Mouse (Mus musculus): ENCODE results near the gene Slc16a1. TPM values are rescaled to one million over a fixed set of nuclear protein-coding genes. Genes with fewer than 3 reads are reported as not detected.
A peak's percentile ranks its signal among the peaks of the same experiment; 100 is the strongest.

The Slc16a1 gene
- total and polyA plus RNA-seq, 2 experiments from 2014 or later: 104 to 213 TPM

GRCm38 (mm10) chr3:104654921-104655320 lies 16.5 kb downstream of the Slc16a1 start:
- DNase-seq (ENCODE audit: low spot score) (no peak), ATAC-seq (ENCODE audit: insufficient read depth, low read depth) (no peak)
- Histone ChIP-seq H3K9me3 (replicated peaks; ENCODE audit: control insufficient read depth, low read length) (no peaks in the 10 kb centered on the region), H3K4me3 (ENCODE audit: low read depth, low read length) (no peak overlapping the region), H3K27me3 (ENCODE audit: control insufficient read depth, insufficient read depth, low read length) (no peaks in the 10 kb centered on the region), H3K27ac (ENCODE audit: low read depth) (peak overlapping the region; percentile 51; the same call in 1 of the 2 replicates), H3K4me2 (ENCODE audit: low read depth, low read length) (no peak overlapping the region), H3K9ac (replicated peaks; ENCODE audit: low read depth, low read length) (no peak overlapping the region), H3K4me1 (ENCODE audit: control insufficient read depth, insufficient read depth) (peaks cover 22% of the 10 kb centered on the region), H3K36me3 (replicated peaks; ENCODE audit: control insufficient read depth, insufficient read depth, low read length) (peaks cover 69% of the 10 kb centered on the region)
- TF ChIP-seq EP300 (IDR thresholded peaks at IDR 0.05; ENCODE audit: low read depth) (no peak), CTCF (IDR thresholded peaks at IDR 0.05; ENCODE audit: low read depth) (no peak)
- 43% methylated on average over 4 of the region's 4 CpGs for WGBS

GRCm38 (mm10) chr3:104658706-104659105 lies 20.2 kb downstream of the Slc16a1 start:
- WGBS: 42% methylated on average over 2 of the region's 2 CpGs
- peaks cover 44% of the 10 kb centered on the region for H3K36me3 ChIP-seq (replicated peaks; ENCODE audit: control insufficient read depth, insufficient read depth, low read length)
- H3K9ac ChIP-seq (replicated peaks; ENCODE audit: low read depth, low read length): no peak overlapping the region
- H3K4me3 ChIP-seq (ENCODE audit: low read depth, low read length): no peak overlapping the region
- no peak for TF ChIP-seq CTCF (IDR thresholded peaks at IDR 0.05; ENCODE audit: low read depth)
- no peak for TF ChIP-seq EP300 (IDR thresholded peaks at IDR 0.05; ENCODE audit: low read depth)
- H3K4me1 ChIP-seq (ENCODE audit: control insufficient read depth, insufficient read depth): peaks cover 35% of the 10 kb centered on the region
- DNase-seq (ENCODE audit: low spot score) (no peak), ATAC-seq (ENCODE audit: insufficient read depth, low read depth) (no peak)
- H3K4me2 ChIP-seq (ENCODE audit: low read depth, low read length): no peak overlapping the region
- H3K27ac ChIP-seq (ENCODE audit: low read depth): no peak overlapping the region; the same call in 1 of the 2 replicates
- H3K27me3 ChIP-seq (ENCODE audit: control insufficient read depth, insufficient read depth, low read length): no peaks in the 10 kb centered on the region
- no peaks in the 10 kb centered on the region for H3K9me3 ChIP-seq (replicated peaks; ENCODE audit: control insufficient read depth, low read length)

- Histone ChIP-seq H3K9ac (replicated peaks; ENCODE audit: low read depth, low read length) (no peak overlapping the region), H3K27ac (ENCODE audit: low read depth) (no peak overlapping the region), H3K36me3 (replicated peaks; ENCODE audit: control insufficient read depth, insufficient read depth, low read length) (peaks cover 34% of the 10 kb centered on the region), H3K27me3 (ENCODE audit: control insufficient read depth, insufficient read depth, low read length) (no peaks in the 10 kb centered on the region), H3K9me3 (replicated peaks; ENCODE audit: control insufficient read depth, low read length) (no peaks in the 10 kb centered on the region), H3K4me2 (ENCODE audit: low read depth, low read length) (no peak overlapping the region), H3K4me3 (ENCODE audit: low read depth, low read length) (no peak overlapping the region), H3K4me1 (ENCODE audit: control insufficient read depth, insufficient read depth) (peaks cover 25% of the 10 kb centered on the region)
- TF ChIP-seq EP300 (IDR thresholded peaks at IDR 0.05; ENCODE audit: low read depth): no peak
- no peak for TF ChIP-seq CTCF (IDR thresholded peaks at IDR 0.05; ENCODE audit: low read depth)
- DNase-seq (ENCODE audit: low spot score) (no peak), ATAC-seq (ENCODE audit: insufficient read depth, low read depth) (no peak)
- WGBS: 71% methylated on average over 4 of the region's 4 CpGs
Measured at GRCm38 (mm10) chr3:104659758-104660157, 21.3 kb downstream of the Slc16a1 start.

- TF ChIP-seq EP300 (IDR thresholded peaks at IDR 0.05; ENCODE audit: low read depth): no peak
- no peak for TF ChIP-seq CTCF (IDR thresholded peaks at IDR 0.05; ENCODE audit: low read depth)
- peak overlapping the region; percentile 47 for H3K27ac ChIP-seq (ENCODE audit: low read depth)
Measured at GRCm38 (mm10) chr3:104660522-104660921, 22.1 kb downstream of the Slc16a1 start.

GRCm38 (mm10) chr3:104662007-104662406 lies 23.5 kb downstream of the Slc16a1 start:
- H3K27ac ChIP-seq (ENCODE audit: low read depth): peak overlapping the region; percentile 76
- no peak overlapping the region for H3K4me2 ChIP-seq (ENCODE audit: low read depth, low read length)
- H3K4me3 ChIP-seq (ENCODE audit: low read depth, low read length): no peak overlapping the region
- DNase-seq (ENCODE audit: low spot score) (peak; percentile 83), ATAC-seq (ENCODE audit: insufficient read depth, low read depth) (peak; percentile 87)
- no peaks in the 10 kb centered on the region for H3K27me3 ChIP-seq (ENCODE audit: control insufficient read depth, insufficient read depth, low read length)
- WGBS: 24% methylated on average over 4 of the region's 4 CpGs
- no peaks in the 10 kb centered on the region for H3K9me3 ChIP-seq (replicated peaks; ENCODE audit: control insufficient read depth, low read length)
- no peak overlapping the region for H3K9ac ChIP-seq (replicated peaks; ENCODE audit: low read depth, low read length)
- peaks cover 17% of the 10 kb centered on the region for H3K36me3 ChIP-seq (replicated peaks; ENCODE audit: control insufficient read depth, insufficient read depth, low read length)
- TF ChIP-seq EP300 (IDR thresholded peaks at IDR 0.05; ENCODE audit: low read depth): no peak
- TF ChIP-seq CTCF (IDR thresholded peaks at IDR 0.05; ENCODE audit: low read depth): no peak
- H3K4me1 ChIP-seq (ENCODE audit: control insufficient read depth, insufficient read depth): peaks cover 19% of the 10 kb centered on the region

More at GRCm38 (mm10) chr3:104660522-104660921, 22.1 kb downstream of the Slc16a1 start:
- no peak overlapping the region for H3K4me3 ChIP-seq (ENCODE audit: low read depth, low read length)
- peak; percentile 34 for ATAC-seq (ENCODE audit: insufficient read depth, low read depth)
- H3K9me3 ChIP-seq (replicated peaks; ENCODE audit: control insufficient read depth, low read length): no peaks in the 10 kb centered on the region
- DNase-seq (ENCODE audit: low spot score): no peak
- H3K4me1 ChIP-seq (ENCODE audit: control insufficient read depth, insufficient read depth): peaks cover 19% of the 10 kb centered on the region
- H3K27me3 ChIP-seq (ENCODE audit: control insufficient read depth, insufficient read depth, low read length): no peaks in the 10 kb centered on the region
- 52% methylated on average over 3 of the region's 3 CpGs for WGBS
- no peak overlapping the region for H3K4me2 ChIP-seq (ENCODE audit: low read depth, low read length)
- H3K9ac ChIP-seq (replicated peaks; ENCODE audit: low read depth, low read length): no peak overlapping the region
- peaks cover 26% of the 10 kb centered on the region for H3K36me3 ChIP-seq (replicated peaks; ENCODE audit: control insufficient read depth, insufficient read depth, low read length)

GRCm38 (mm10) chr3:104662926-104663325 lies 24.5 kb downstream of the Slc16a1 start:
- H3K36me3 ChIP-seq (replicated peaks; ENCODE audit: control insufficient read depth, insufficient read depth, low read length): peaks cover 10% of the 10 kb centered on the region; the same call in 1 of the 2 replicates
- H3K4me1 ChIP-seq (ENCODE audit: control insufficient read depth, insufficient read depth): peaks cover 25% of the 10 kb centered on the region
- no peak overlapping the region for H3K9ac ChIP-seq (replicated peaks; ENCODE audit: low read depth, low read length)
- WGBS: 80% methylated on average over 11 of the region's 11 CpGs
- H3K4me3 ChIP-seq (ENCODE audit: low read depth, low read length): no peak overlapping the region
- no peak overlapping the region for H3K4me2 ChIP-seq (ENCODE audit: low read depth, low read length)
- no peaks in the 10 kb centered on the region for H3K27me3 ChIP-seq (ENCODE audit: control insufficient read depth, insufficient read depth, low read length)
- TF ChIP-seq CTCF (IDR thresholded peaks at IDR 0.05; ENCODE audit: low read depth) (no peak), EP300 (IDR thresholded peaks at IDR 0.05; ENCODE audit: low read depth) (no peak)
- H3K27ac ChIP-seq (ENCODE audit: low read depth): no peak overlapping the region
- DNase-seq (ENCODE audit: low spot score) (no peak), ATAC-seq (ENCODE audit: insufficient read depth, low read depth) (no peak)
- H3K9me3 ChIP-seq (replicated peaks; ENCODE audit: control insufficient read depth, low read length): no peaks in the 10 kb centered on the region
